Mouse (Mus musculus) embryonic facial prominence, embryonic 10.5 days (tissue): ENCODE measurements around the gene Oas1a. TPM values are rescaled to one million over a fixed set of nuclear protein-coding genes. Genes with fewer than 3 reads are reported as not detected.
A peak's percentile ranks its signal among the peaks of the same experiment; 100 is the strongest.
"Not testable (repeated sequence)": the region's sequence is repeated elsewhere in the genome, so short reads cannot be mapped to it uniquely, and the experiment has no call there.

Experiments used
- DNase-seq: peaks from one replicate; pipeline ENCODE4 v3.0.0-alpha.2; 2017; ENCODE audit warnings: low spot score
- H3K27ac ChIP-seq: fragments of 300-500 bp; sonication (generic); replicated peaks from 2 replicates; pipeline ENCODE4 v1.5.1; 2016; ENCODE audit warnings: mild to moderate bottlenecking
- H3K27me3 ChIP-seq: fragments of 300-500 bp; sonication (generic); replicated peaks from 2 replicates; pipeline ENCODE4 v1.6.1; 2016; ENCODE audit warnings: low read depth, mild to moderate bottlenecking; ENCODE audit not compliant: poor library complexity, severe bottlenecking
- H3K36me3 ChIP-seq: fragments of 300-500 bp; sonication (generic); replicated peaks from 2 replicates; pipeline ENCODE4 v1.6.1; 2016; ENCODE audit warnings: mild to moderate bottlenecking, moderate library complexity
- H3K4me1 ChIP-seq: fragments of 300-500 bp; sonication (generic); 2 replicates; pipeline ENCODE4 v1.6.1; 2016
- H3K4me3 ChIP-seq: fragments of 300-500 bp; sonication (generic); 2 replicates; pipeline ENCODE4 v1.5.1; 2016; ENCODE audit warnings: mild to moderate bottlenecking, moderate library complexity
- H3K9me3 ChIP-seq: fragments of 300-500 bp; sonication (generic); 2 replicates; pipeline ENCODE4 v1.6.1; 2016; ENCODE audit warnings: mild to moderate bottlenecking
- WGBS: fragments of 180-500 bp; shearing (Covaris S2); methylation state at CpG from one replicate; pipeline ENCODE4 v1.1.7; 2016; 5-methylcytosine and 5-hydroxymethylcytosine counted together
- polyA plus RNA-seq: library from polyadenylated mRNA; unstranded; fragments of >200 nt; fragmentation: Nextera tagmentation; extraction: Ambion mirVana; gene quantifications from 2 replicates; pipeline ENCODE4 v1.2.1, GENCODE M21; 2016

The Oas1a gene
- polyA plus RNA-seq: 0.30 and 0.59 TPM in 2 replicates

GRCm38 (mm10) chr5:120906791-120907733, at the start of gene Oas1a:
TSS of gene Oas1a (minus strand) at chr5:120907521.
- not testable (repeated sequence) for H3K27ac ChIP-seq, H3K4me1 ChIP-seq, DNase-seq, H3K4me3 ChIP-seq, H3K27me3 ChIP-seq, H3K36me3 ChIP-seq, H3K9me3 ChIP-seq
- WGBS: 34% methylated on average over 10 of the region's 12 CpGs

- Histone ChIP-seq H3K27ac (no peak overlapping the region), H3K4me1 (0 out of 2 replicates have a peak, but pooled peaks cover 3% of the 10 kb centered on the region), H3K36me3 (no peaks in the 10 kb centered on the region), H3K4me3 (no peak overlapping the region), H3K9me3 (0 out of 2 replicates have a peak, but pooled peaks cover under 1% of the 10 kb centered on the region), H3K27me3 (no peaks in the 10 kb centered on the region)
- WGBS: 18% methylated on average over 5 of the region's 5 CpGs
- peak; percentile 56 for DNase-seq
Measured at GRCm38 (mm10) chr5:120953974-120954373, 46.7 kb upstream of the Oas1a start.

- H3K27ac ChIP-seq: no peak overlapping the region
- H3K9me3 ChIP-seq: no peaks in the 10 kb centered on the region
- H3K4me3 ChIP-seq: no peak overlapping the region
- WGBS: 82% methylated on average over 10 of the region's 10 CpGs
- 0 out of 2 replicates have a peak, but pooled peaks cover 3% of the 10 kb centered on the region for H3K4me1 ChIP-seq
- DNase-seq: no peak
- no peaks in the 10 kb centered on the region for H3K36me3 ChIP-seq
- no peaks in the 10 kb centered on the region for H3K27me3 ChIP-seq
Measured at GRCm38 (mm10) chr5:120952242-120952770, 45.0 kb upstream of the Oas1a start.

GRCm38 (mm10) chr5:120942076-120942475, 34.8 kb upstream of the Oas1a start:
- Histone ChIP-seq H3K4me1 (0 out of 2 replicates have a peak, but pooled peaks cover 4% of the 10 kb centered on the region), H3K27me3 (no peaks in the 10 kb centered on the region), H3K9me3 (no peaks in the 10 kb centered on the region), H3K36me3 (no peaks in the 10 kb centered on the region), H3K27ac (no peak overlapping the region), H3K4me3 (no peak overlapping the region)
- no peak for DNase-seq
- WGBS: 74% methylated on average over 10 of the region's 10 CpGs

- 44% methylated on average over 8 of the region's 8 CpGs for WGBS
- H3K4me1 ChIP-seq: 0 out of 2 replicates have a peak, but pooled peaks cover 4% of the 10 kb centered on the region
- H3K9me3 ChIP-seq: no peaks in the 10 kb centered on the region
- H3K36me3 ChIP-seq: no peaks in the 10 kb centered on the region
- no peak overlapping the region for H3K27ac ChIP-seq
- DNase-seq: no peak
- H3K27me3 ChIP-seq: no peaks in the 10 kb centered on the region
- no peak overlapping the region for H3K4me3 ChIP-seq
Measured at GRCm38 (mm10) chr5:120938586-120938985, 31.3 kb upstream of the Oas1a start.

- H3K36me3 ChIP-seq: no peaks in the 10 kb centered on the region
- no peak overlapping the region for H3K4me3 ChIP-seq
- no peaks in the 10 kb centered on the region for H3K27me3 ChIP-seq
- 0 out of 2 replicates have a peak, but pooled peaks cover 4% of the 10 kb centered on the region for H3K4me1 ChIP-seq
- no peak for DNase-seq
- H3K9me3 ChIP-seq: no peaks in the 10 kb centered on the region
- WGBS: 77% methylated on average over 4 of the region's 4 CpGs
- no peak overlapping the region for H3K27ac ChIP-seq
Measured at GRCm38 (mm10) chr5:120937841-120938240, 30.5 kb upstream of the Oas1a start.

- Histone ChIP-seq H3K9me3 (no peaks in the 10 kb centered on the region), H3K4me1 (0 out of 2 replicates have a peak, but pooled peaks cover 4% of the 10 kb centered on the region), H3K27me3 (no peaks in the 10 kb centered on the region), H3K36me3 (no peaks in the 10 kb centered on the region), H3K4me3 (no peak overlapping the region), H3K27ac (no peak overlapping the region)
- WGBS: 27% methylated on average over 5 of the region's 5 CpGs
- DNase-seq: no peak
Measured at GRCm38 (mm10) chr5:120933966-120934365, 26.6 kb upstream of the Oas1a start.

GRCm38 (mm10) chr5:120927036-120927435, 19.7 kb upstream of the Oas1a start:
- Histone ChIP-seq H3K36me3 (no peaks in the 10 kb centered on the region), H3K4me1 (no peaks in the 10 kb centered on the region), H3K27ac (no peak overlapping the region), H3K4me3 (no peak overlapping the region), H3K9me3 (no peaks in the 10 kb centered on the region), H3K27me3 (no peaks in the 10 kb centered on the region)
- 4% methylated on average over 1 of the region's 1 CpGs for WGBS
- DNase-seq: no peak

GRCm38 (mm10) chr5:120926311-120926710, 19.0 kb upstream of the Oas1a start:
- not testable (repeated sequence) for DNase-seq, H3K36me3 ChIP-seq, H3K9me3 ChIP-seq, H3K27me3 ChIP-seq, H3K4me3 ChIP-seq, H3K27ac ChIP-seq, H3K4me1 ChIP-seq
- 76% methylated on average over 2 of the region's 2 CpGs for WGBS

- not testable (repeated sequence) for H3K36me3 ChIP-seq, H3K4me1 ChIP-seq, H3K27me3 ChIP-seq, H3K9me3 ChIP-seq, H3K4me3 ChIP-seq, DNase-seq, H3K27ac ChIP-seq
- 86% methylated on average over 4 of the region's 4 CpGs for WGBS
Measured at GRCm38 (mm10) chr5:120924520-120924919, 17.2 kb upstream of the Oas1a start.

- Histone ChIP-seq H3K36me3 (no peaks in the 10 kb centered on the region), H3K9me3 (no peaks in the 10 kb centered on the region), H3K27ac (no peak overlapping the region), H3K4me1 (no peaks in the 10 kb centered on the region), H3K27me3 (no peaks in the 10 kb centered on the region), H3K4me3 (no peak overlapping the region)
- WGBS: 85% methylated on average over 4 of the region's 4 CpGs
- no peak for DNase-seq
Measured at GRCm38 (mm10) chr5:120923969-120924368, 16.6 kb upstream of the Oas1a start.

- no peaks in the 10 kb centered on the region for H3K36me3 ChIP-seq
- H3K4me1 ChIP-seq: no peaks in the 10 kb centered on the region
- no peak overlapping the region for H3K4me3 ChIP-seq
- H3K27ac ChIP-seq: no peak overlapping the region
- H3K9me3 ChIP-seq: no peaks in the 10 kb centered on the region
- 78% methylated on average over 3 of the region's 3 CpGs for WGBS
- no peaks in the 10 kb centered on the region for H3K27me3 ChIP-seq
- no peak for DNase-seq
Measured at GRCm38 (mm10) chr5:120920296-120920695, 13.0 kb upstream of the Oas1a start.
